Mouse (Mus musculus) limb, embryonic 14.5 days (tissue): ENCODE data around the gene Itgb7. TPM values are rescaled to one million over a fixed set of nuclear protein-coding genes. Genes with fewer than 3 reads are reported as not detected.
A peak's percentile ranks its signal among the peaks of the same experiment; 100 is the strongest.

ENCODE experiments used
- ATAC-seq: fragments of 200-750 bp; cut with Nextera tagmentation; 2 replicates; pipeline ENCODE4 v1.8.0; 2017; ENCODE audit warnings: low read depth, moderate number of reproducible peaks, moderate TSS enrichment; ENCODE audit not compliant: low FRiP score
- DNase-seq: peaks from one replicate; pipeline ENCODE4 v3.0.0-alpha.2; 2015; ENCODE audit warnings: low spot score
- H3K27ac ChIP-seq: fragments of 300-500 bp; sonication (generic); replicated peaks from 2 replicates; pipeline ENCODE4 v1.5.1; 2014; ENCODE audit warnings: low read depth, mild to moderate bottlenecking, low read length, moderate library complexity, mixed read lengths
- H3K27me3 ChIP-seq: fragments of 300-500 bp; sonication (generic); 2 replicates; pipeline ENCODE4 v1.6.1; 2014; ENCODE audit warnings: low read length, mixed read lengths; ENCODE audit not compliant: control insufficient read depth, insufficient read depth
- H3K36me3 ChIP-seq: fragments of 300-500 bp; sonication (generic); 2 replicates; pipeline ENCODE4 v1.6.1; 2014; ENCODE audit warnings: mild to moderate bottlenecking, low read length, moderate library complexity, mixed read lengths; ENCODE audit not compliant: control insufficient read depth, insufficient read depth
- H3K4me1 ChIP-seq: fragments of 300-500 bp; sonication (generic); 2 replicates; pipeline ENCODE4 v1.6.1; 2014; ENCODE audit warnings: antibody characterized with exemption, low read length, mixed read lengths; ENCODE audit not compliant: control insufficient read depth, insufficient read depth
- H3K4me2 ChIP-seq: fragments of 300-500 bp; sonication (generic); replicated peaks from 2 replicates; pipeline ENCODE4 v1.6.1; 2014; ENCODE audit warnings: low read depth, mild to moderate bottlenecking, low read length, moderate library complexity; ENCODE audit not compliant: severe bottlenecking
- H3K4me3 ChIP-seq: fragments of 300-500 bp; sonication (generic); replicated peaks from 2 replicates; pipeline ENCODE4 v1.5.1; 2014; ENCODE audit warnings: low read length
- H3K9ac ChIP-seq: fragments of 300-500 bp; sonication (generic); 2 replicates; pipeline ENCODE4 v1.6.1; 2014; ENCODE audit warnings: mild to moderate bottlenecking, low read depth, low read length, moderate library complexity; ENCODE audit not compliant: severe bottlenecking
- H3K9me3 ChIP-seq: fragments of 300-500 bp; sonication (generic); 2 replicates; pipeline ENCODE4 v1.6.1; 2016; ENCODE audit warnings: low read length; ENCODE audit not compliant: control insufficient read depth
- POLR2A ChIP-seq: fragments of 200-500 bp; IDR thresholded peaks from 2 replicates; pipeline ENCODE4 v1.8.0; 2012; ENCODE audit warnings: inconsistent platforms, mild to moderate bottlenecking, moderate library complexity, borderline replicate concordance; ENCODE audit not compliant: insufficient read depth, insufficient read length; ENCODE audit errors: extremely low read depth
- WGBS: fragments of 180-500 bp; shearing (Covaris S2); extraction: QIAGEN DNeasy Blood & Tissue Kit; methylation state at CpG from one replicate; pipeline ENCODE4 v1.1.7; 2014; 5-methylcytosine and 5-hydroxymethylcytosine counted together
- polyA plus RNA-seq, 2 experiments: library from polyadenylated mRNA; depleted of rRNA in 1 of 2; stranded (reverse) in 1 of 2; unstranded in 1 of 2; fragments of >200 nt; fragmentation: Nextera tagmentation in 1 of 2; extraction: Ambion mirVana in 1 of 2; gene quantifications; 2 replicates each; pipeline versions ENCODE4 v1.2.1 to v1.2.3; 2012 to 2014

The Itgb7 gene
- polyA plus RNA-seq, 2 experiments, result 2.7 to 4.2 TPM

DNA sequence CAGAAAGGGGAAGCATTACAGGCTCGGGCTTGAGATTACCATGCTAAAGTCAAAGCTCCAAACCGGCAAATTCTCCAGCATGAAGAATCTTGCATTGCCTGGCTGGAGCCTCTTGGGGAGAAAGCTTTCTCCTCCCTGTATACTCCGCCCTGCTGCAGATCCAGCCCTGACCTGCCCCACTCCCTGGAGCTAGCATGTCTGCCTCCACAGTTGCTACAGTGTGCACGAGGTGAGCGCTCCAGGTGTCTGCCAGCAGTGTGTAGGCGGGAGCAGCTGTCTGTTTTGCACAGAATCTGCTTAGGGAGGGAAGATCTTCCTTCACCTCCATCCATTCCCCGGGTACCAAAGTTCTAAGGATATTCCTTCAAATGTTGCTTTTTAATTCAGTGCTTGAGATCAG lies 30.8 kb upstream of the Itgb7 start:
- no peak overlapping the region for H3K27ac ChIP-seq
- ATAC-seq (no peak), DNase-seq (no peak)
- no peaks in the 10 kb centered on the region for H3K36me3 ChIP-seq
- 0 out of 2 replicates have a peak overlapping the region, but pooled peaks have one; percentile 9 for H3K9ac ChIP-seq
- 49% methylated on average over 7 of the region's 7 CpGs for WGBS
- H3K27me3 ChIP-seq, result no peaks in the 10 kb centered on the region
- H3K9me3 ChIP-seq, result no peaks in the 10 kb centered on the region
- TF ChIP-seq POLR2A, result no peak
- peaks cover 38% of the 10 kb centered on the region for H3K4me1 ChIP-seq
- no peak overlapping the region for H3K4me2 ChIP-seq
- no peak overlapping the region for H3K4me3 ChIP-seq

DNA sequence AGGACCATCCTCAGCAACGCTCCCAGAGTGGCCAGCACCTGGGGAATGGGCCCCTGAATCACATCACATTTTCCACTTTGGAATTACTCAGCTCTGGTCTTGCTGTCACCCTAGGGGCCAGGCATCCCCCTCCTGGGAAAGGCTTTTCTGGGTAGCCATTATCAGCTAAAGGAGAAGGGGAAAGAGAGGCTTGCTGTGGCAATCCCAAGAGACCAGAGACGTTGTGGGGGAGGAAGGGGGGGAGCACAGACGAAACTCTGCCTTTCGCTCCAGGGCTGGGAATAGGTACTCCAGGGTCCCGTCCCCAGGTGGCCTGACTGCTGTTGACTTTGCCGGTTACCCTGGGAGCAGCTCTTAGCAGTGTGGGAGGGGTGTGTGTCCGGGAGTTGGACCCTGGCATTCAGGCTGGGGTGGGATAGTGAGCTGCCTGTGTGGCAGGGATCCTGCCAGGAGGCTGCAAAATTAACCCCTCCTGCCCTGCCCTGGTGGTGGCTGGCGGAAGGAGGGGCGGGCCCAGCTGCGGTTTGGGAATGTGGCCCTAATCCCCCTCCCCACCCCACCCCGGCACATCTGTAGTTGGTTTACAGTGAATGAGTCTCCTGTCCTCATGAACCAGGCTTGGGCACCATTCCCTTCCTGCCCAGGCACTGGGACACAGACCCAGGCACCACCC lies 27.0 kb upstream of the Itgb7 start:
- Histone ChIP-seq H3K9ac (0 out of 2 replicates have a peak overlapping the region, but pooled peaks have one; percentile 91), H3K36me3 (0 out of 2 replicates have a peak, but pooled peaks cover 5% of the 10 kb centered on the region), H3K9me3 (no peaks in the 10 kb centered on the region), H3K4me1 (peaks cover 51% of the 10 kb centered on the region), H3K27ac (peak overlapping the region; percentile 97), H3K4me3 (peak overlapping the region; percentile 80), H3K27me3 (no peaks in the 10 kb centered on the region), H3K4me2 (peak overlapping the region; percentile 75)
- peak; percentile 10 for ATAC-seq
- peak; percentile 60 for DNase-seq
- 0% methylated on average over 10 of the region's 11 CpGs for WGBS
- TF ChIP-seq POLR2A, result no peak

- Histone ChIP-seq H3K4me3 (peak overlapping the region; percentile 80), H3K27ac (peak overlapping the region; percentile 97), H3K9me3 (no peaks in the 10 kb centered on the region), H3K36me3 (peaks cover 5% of the 10 kb centered on the region; the same call in 1 of the 2 replicates), H3K27me3 (no peaks in the 10 kb centered on the region), H3K4me2 (peak overlapping the region; percentile 75), H3K4me1 (peaks cover 51% of the 10 kb centered on the region), H3K9ac (peak overlapping the region; percentile 91)
- WGBS, result 4% methylated on average over 12 of the region's 12 CpGs
- ATAC-seq, result peak; percentile 51
- peak; percentile 90 for DNase-seq
- TF ChIP-seq POLR2A, result peak; percentile 72; the same call in 1 of the 2 replicates
Observed at GRCm38 (mm10) chr15:102258076-102258470, 26.3 kb upstream of the Itgb7 start.

GRCm38 (mm10) chr15:102257202-102258075 lies 25.7 kb upstream of the Itgb7 start, which contains the start of gene Rarg:
TSS of gene Rarg (minus strand) at chr15:102257517.
- Histone ChIP-seq H3K9me3 (no peaks in the 10 kb centered on the region), H3K4me1 (peaks cover 53% of the 10 kb centered on the region), H3K36me3 (peaks cover 11% of the 10 kb centered on the region), H3K27me3 (no peaks in the 10 kb centered on the region), H3K4me2 (peak within 1 kb of the TSS; percentile 75), H3K9ac (peak within 1 kb of the TSS; percentile 91), H3K27ac (peak within 1 kb of the TSS; percentile 97), H3K4me3 (peak within 1 kb of the TSS; percentile 80)
- under 1% methylated on average over 23 of the region's 46 CpGs for WGBS
- TF ChIP-seq POLR2A, result no peak
- peak; percentile 79 for DNase-seq
- peak; percentile 60 for ATAC-seq

DNA sequence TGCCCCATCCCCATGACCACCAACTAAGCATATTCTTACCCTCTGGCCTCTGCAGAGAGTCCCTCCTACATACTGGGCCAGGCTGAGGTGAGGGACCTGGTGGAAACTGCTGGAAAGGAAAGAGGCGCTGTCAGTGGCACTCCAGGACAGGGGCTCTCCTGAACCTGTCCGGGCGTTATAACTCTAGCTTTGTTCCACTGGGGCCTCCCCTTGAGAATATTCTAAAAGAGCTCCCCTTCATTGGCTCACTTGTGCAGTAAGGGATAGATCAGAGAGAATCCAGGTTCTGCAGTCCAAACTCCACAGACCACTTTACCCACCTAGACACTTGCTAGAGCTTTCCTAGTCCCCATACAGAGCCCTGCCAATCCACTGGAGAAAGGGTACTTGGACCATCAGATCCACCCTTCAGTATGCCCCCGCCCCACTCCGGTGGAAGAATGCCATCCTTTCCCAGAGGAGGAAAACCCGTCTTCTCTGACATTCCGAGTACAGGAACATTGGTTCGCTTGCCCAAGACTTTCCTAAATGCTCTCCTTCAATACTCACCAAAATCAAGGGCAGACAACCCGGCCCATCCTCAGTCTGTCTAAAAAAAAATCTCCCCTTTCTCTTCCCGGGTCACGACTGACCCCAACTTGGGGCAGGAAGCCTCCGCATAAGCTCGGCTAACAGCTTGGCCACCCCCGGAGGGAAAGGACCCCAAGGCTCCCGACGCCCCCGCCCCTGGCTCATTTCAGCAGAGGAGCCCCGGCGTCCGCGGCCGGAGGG lies 24.9 kb upstream of the Itgb7 start:
- DNase-seq (no peak), ATAC-seq (no peak)
- peak overlapping the region; percentile 97 for H3K27ac ChIP-seq
- TF ChIP-seq POLR2A, result no peak
- H3K9me3 ChIP-seq, result no peaks in the 10 kb centered on the region
- H3K9ac ChIP-seq, result peak overlapping the region; percentile 91
- H3K4me2 ChIP-seq, result peak overlapping the region; percentile 75
- peaks cover 54% of the 10 kb centered on the region for H3K4me1 ChIP-seq
- H3K36me3 ChIP-seq, result peaks cover 20% of the 10 kb centered on the region
- 5% methylated on average over 22 of the region's 22 CpGs for WGBS
- peak overlapping the region; percentile 80 for H3K4me3 ChIP-seq
- H3K27me3 ChIP-seq, result no peaks in the 10 kb centered on the region
